Mouse (Mus musculus): Measurements from ENCODE around the gene 6330409D20Rik.

- TF ChIP-seq CTCF (IDR thresholded peaks at IDR 0.05; ENCODE audit: extremely low read depth, insufficient read length, insufficient replicate concordance, low read depth, low read length) (no peak), POLR2A (IDR thresholded peaks at IDR 0.05; ENCODE audit: low read depth, low read length) (no peak)
Observed at GRCm38 (mm10) chr2:32706971-32707370, 33.8 kb downstream of the 6330409D20Rik start.
